Mouse (Mus musculus) MEL (cell line): ENCODE results near the gene Comtd1. TPM values are rescaled to one million over a fixed set of nuclear protein-coding genes. Genes with fewer than 3 reads are reported as not detected.

Experiments used
- DNase-seq: peaks from one replicate; pipeline ENCODE4 v3.0.0; 2011; ENCODE audit warnings: low read depth, low spot score
- H3K27ac ChIP-seq: 2 replicates; pipeline ENCODE4 v1.5.1; 2012; ENCODE audit warnings: low read depth, mild to moderate bottlenecking, control low read depth, low read length, moderate library complexity; ENCODE audit not compliant: control insufficient read depth
- H3K27me3 ChIP-seq, 2 experiments: fragments of 150-350 bp in 1 of 2; sonication (generic) in 1 of 2; 2 replicates each; pipeline ENCODE4 v1.6.1; 2012; ENCODE audit warnings: low read length in 2 of 2, mild to moderate bottlenecking in 2 of 2, improper control_type of control experiment in 1 of 2, moderate library complexity in 1 of 2; ENCODE audit not compliant: insufficient read depth in 2 of 2, control insufficient read depth in 1 of 2
- H3K36me3 ChIP-seq, 2 experiments: 2 replicates each; pipeline ENCODE4 v1.6.1; 2012 to 2014; ENCODE audit warnings: low read length in 2 of 2, improper control_type of control experiment in 1 of 2, inconsistent platforms in 1 of 2, mild to moderate bottlenecking in 1 of 2; ENCODE audit not compliant: insufficient read depth in 2 of 2, control insufficient read depth in 1 of 2
- H3K4me1 ChIP-seq, 2 experiments: fragments of 150-350 bp in 1 of 2; sonication (generic) in 1 of 2; 2 replicates each; pipeline ENCODE4 v1.6.1; 2012; ENCODE audit warnings: low read length in 2 of 2, improper control_type of control experiment in 1 of 2, mild to moderate bottlenecking in 1 of 2; ENCODE audit not compliant: insufficient read depth in 2 of 2, control insufficient read depth in 1 of 2
- H3K4me3 ChIP-seq, 2 experiments: fragments of 150-350 bp in 1 of 2; sonication (generic) in 1 of 2; 2 replicates each; pipeline ENCODE4 v1.5.1; 2012; ENCODE audit warnings: low read depth in 2 of 2, low read length in 2 of 2, mild to moderate bottlenecking in 2 of 2, moderate library complexity in 2 of 2, control low read depth in 1 of 2, improper control_type of control experiment in 1 of 2; ENCODE audit not compliant: control insufficient read depth in 1 of 2, insufficient read depth in 1 of 2
- H3K79me2 ChIP-seq: 2 replicates; pipeline ENCODE4 v1.6.1; 2012; ENCODE audit warnings: mild to moderate bottlenecking, low read length, moderate library complexity; ENCODE audit not compliant: control insufficient read depth, poor library complexity, insufficient read depth
- H3K9ac ChIP-seq: 2 replicates; pipeline ENCODE4 v1.6.1; 2012; ENCODE audit warnings: low read depth, mild to moderate bottlenecking, control low read depth, low read length, moderate library complexity; ENCODE audit not compliant: control insufficient read depth, poor library complexity, severe bottlenecking
- H3K9me3 ChIP-seq: fragments of 150-350 bp; sonication (generic); replicated peaks from 2 replicates; pipeline ENCODE4 v1.6.1; 2012; ENCODE audit warnings: mild to moderate bottlenecking, low read length, improper control_type of control experiment, moderate library complexity; ENCODE audit not compliant: insufficient read depth
- BHLHE40 ChIP-seq: IDR thresholded peaks from 2 replicates; pipeline ENCODE4 v1.6.1; 2012; ENCODE audit warnings: low read depth, mild to moderate bottlenecking, inconsistent platforms, low read length, improper control_type of control experiment, borderline replicate concordance
- CTCF ChIP-seq, 3 experiments: IDR thresholded peaks in 2 of 3; conservative IDR thresholded peaks in 1 of 3; 2 replicates each; pipeline ENCODE4 v1.5.1; 2011 to 2012; ENCODE audit warnings: low read length in 3 of 3, low read depth in 2 of 3, mild to moderate bottlenecking in 2 of 3, improper control_type of control experiment in 1 of 3, inconsistent platforms in 1 of 3, mixed read lengths in 1 of 3, moderate library complexity in 1 of 3; ENCODE audit not compliant: control insufficient read depth in 1 of 3, insufficient read depth in 1 of 3, poor library complexity in 1 of 3, severe bottlenecking in 1 of 3
- E2F4 ChIP-seq: IDR thresholded peaks from 2 replicates; pipeline ENCODE4 v1.6.1; 2011; ENCODE audit warnings: low read depth, low read length, improper control_type of control experiment, borderline replicate concordance
- EP300 ChIP-seq, 2 experiments: IDR thresholded peaks; 2 replicates each; pipeline ENCODE4 v1.6.1; 2011; ENCODE audit warnings: improper control_type of control experiment in 2 of 2, low read length in 2 of 2, low read depth in 1 of 2, mild to moderate bottlenecking in 1 of 2
- ETS1 ChIP-seq: IDR thresholded peaks from 2 replicates; pipeline ENCODE4 v1.6.1; 2012; ENCODE audit warnings: low read depth, mild to moderate bottlenecking, inconsistent platforms, low read length, improper control_type of control experiment, moderate library complexity
- GABPA ChIP-seq: IDR thresholded peaks from 2 replicates; pipeline ENCODE4 v1.6.1; 2012; ENCODE audit warnings: low read depth, mild to moderate bottlenecking, inconsistent platforms, low read length, improper control_type of control experiment, moderate library complexity
- HCFC1 ChIP-seq: IDR thresholded peaks from 2 replicates; pipeline ENCODE4 v1.6.1; 2012; ENCODE audit warnings: low read depth, mild to moderate bottlenecking, inconsistent platforms, low read length, improper control_type of control experiment, moderate library complexity
- JUND ChIP-seq: IDR thresholded peaks from 2 replicates; pipeline ENCODE4 v1.6.1; 2011; ENCODE audit warnings: low read depth, mild to moderate bottlenecking, improper control_type of control experiment, low read length
- KAT2A ChIP-seq: conservative IDR thresholded peaks from 2 replicates; pipeline ENCODE4 v1.6.1; 2012; ENCODE audit warnings: low read depth, low read length, improper control_type of control experiment, inconsistent platforms
- MAX ChIP-seq: IDR thresholded peaks from 2 replicates; pipeline ENCODE4 v1.6.1; 2011; ENCODE audit warnings: low read length, improper control_type of control experiment
- MAZ ChIP-seq: IDR thresholded peaks from 2 replicates; pipeline ENCODE4 v1.6.1; 2012; ENCODE audit warnings: low read depth, mild to moderate bottlenecking, inconsistent platforms, low read length, improper control_type of control experiment
- MXI1 ChIP-seq: IDR thresholded peaks from 2 replicates; pipeline ENCODE4 v1.6.1; 2011; ENCODE audit warnings: mild to moderate bottlenecking, low read depth, low read length, improper control_type of control experiment
- NELFE ChIP-seq: IDR thresholded peaks from 2 replicates; pipeline ENCODE4 v1.6.1; 2011; ENCODE audit warnings: low read depth, low read length, improper control_type of control experiment
- NRF1 ChIP-seq: IDR thresholded peaks from 2 replicates; pipeline ENCODE4 v1.6.1; 2014; ENCODE audit warnings: low read depth, mild to moderate bottlenecking, inconsistent platforms, low read length, improper control_type of control experiment, moderate library complexity; ENCODE audit not compliant: poor library complexity, insufficient read depth, severe bottlenecking
- POLR2A ChIP-seq, 2 experiments: IDR thresholded peaks; 2 replicates each; pipeline ENCODE4 v1.6.1; 2011 to 2012; ENCODE audit warnings: low read length in 2 of 2, mild to moderate bottlenecking in 2 of 2, control low read depth in 1 of 2, improper control_type of control experiment in 1 of 2, low read depth in 1 of 2, moderate library complexity in 1 of 2; ENCODE audit not compliant: control insufficient read depth in 1 of 2, insufficient read depth in 1 of 2, poor library complexity in 1 of 2
- POLR2AphosphoS2 ChIP-seq: IDR thresholded peaks from 2 replicates; pipeline ENCODE4 v1.6.1; 2011; ENCODE audit warnings: low read length, improper control_type of control experiment
- POLR2AphosphoS5 ChIP-seq: IDR thresholded peaks from 2 replicates; pipeline ENCODE4 v1.6.1; 2012; ENCODE audit warnings: low read depth, borderline replicate concordance, mild to moderate bottlenecking, inconsistent platforms, low read length, moderate library complexity, mixed read lengths
- SIN3A ChIP-seq: IDR thresholded peaks from 2 replicates; pipeline ENCODE4 v1.6.1; 2012; ENCODE audit warnings: low read length, improper control_type of control experiment, inconsistent platforms
- TAL1 ChIP-seq: IDR thresholded peaks from 2 replicates; pipeline ENCODE4 v1.6.1; 2012; ENCODE audit warnings: mild to moderate bottlenecking, inconsistent platforms, low read length, moderate library complexity, mixed read lengths
- TCF12 ChIP-seq: IDR thresholded peaks from 2 replicates; pipeline ENCODE4 v1.6.1; 2014; ENCODE audit warnings: low read depth, mild to moderate bottlenecking, inconsistent platforms, low read length, improper control_type of control experiment, moderate library complexity
- USF2 ChIP-seq, 2 experiments: IDR thresholded peaks; 2 replicates each; pipeline ENCODE4 v1.6.1; 2011 to 2012; ENCODE audit warnings: improper control_type of control experiment in 2 of 2, low read length in 2 of 2, borderline replicate concordance in 1 of 2, inconsistent platforms in 1 of 2, low read depth in 1 of 2, mild to moderate bottlenecking in 1 of 2; ENCODE audit not compliant: insufficient read depth in 1 of 2
- ZC3H11A ChIP-seq: IDR thresholded peaks from 2 replicates; pipeline ENCODE4 v1.6.1; 2012; ENCODE audit warnings: low read depth, mild to moderate bottlenecking, inconsistent platforms, low read length, improper control_type of control experiment
- ZMIZ1 ChIP-seq: IDR thresholded peaks from 2 replicates; pipeline ENCODE4 v1.6.1; 2012; ENCODE audit warnings: low read depth, mild to moderate bottlenecking, inconsistent platforms, low read length, improper control_type of control experiment, moderate library complexity
- ZNF384 ChIP-seq: IDR thresholded peaks from 2 replicates; pipeline ENCODE4 v1.6.1; 2012; ENCODE audit warnings: low read depth, mild to moderate bottlenecking, inconsistent platforms, low read length, improper control_type of control experiment
- polyA plus RNA-seq, 2 experiments: library from polyadenylated mRNA; stranded (reverse) in 1 of 2; unstranded in 1 of 2; fragments of >175 nt in 1 of 2; fragments of >200 nt in 1 of 2; gene quantifications; 2 replicates each; pipeline versions ENCODE4 v1.2.1 to v1.2.4; 2012; ENCODE audit warnings: low replicate concordance in 2 of 2, low read depth in 1 of 2; ENCODE audit not compliant: insufficient read length in 2 of 2, insufficient read depth in 1 of 2, missing spikeins in 1 of 2
- total RNA-seq: library from RNA; depleted of rRNA; stranded (reverse); fragments of 300-350 nt; gene quantifications from 2 replicates; pipeline ENCODE4 v1.2.3, GENCODE M21; 2012

Comtd1 gene
- total and polyA plus RNA-seq, 3 experiments: 35.7 to 36.4 TPM; not detected in 1

- H3K36me3 ChIP-seq: peaks cover 0 to 26% of the 10 kb centered on the region in 2 experiments; a peak in 2 of 4 replicates
- no peaks in the 10 kb centered on the region for H3K9me3 ChIP-seq
- peak overlapping the region; percentile 84 for H3K27ac ChIP-seq
- TF ChIP-seq MXI1: peak; percentile 13; the same call in 1 of the 2 replicates
- peak; percentile 22; the same call in 1 of the 2 replicates for TF ChIP-seq TCF12
- 0 out of 2 replicates have a peak, but pooled peaks have one; percentile 16 for TF ChIP-seq ETS1
- TF ChIP-seq SIN3A: peak; percentile 40
- TF ChIP-seq HCFC1: no peak
- TF ChIP-seq ZMIZ1: no peak
- TF ChIP-seq MAZ: 0 out of 2 replicates have a peak, but pooled peaks have one; percentile 21
- TF ChIP-seq POLR2AphosphoS5: no peak
- TF ChIP-seq ZNF384: peak; percentile 8; the same call in 1 of the 2 replicates
- TF ChIP-seq POLR2AphosphoS2: peak; percentile 44; the same call in 1 of the 2 replicates
- TF ChIP-seq POLR2A (IDR thresholded peaks at IDR 0.05; ENCODE audit: control insufficient read depth in 1 of 2, insufficient read depth in 1 of 2, low read depth in 1 of 2, low read length in 2 of 2, poor library complexity in 1 of 2): peak; percentile 65 to 73; a peak in 2 of 4 replicates
- 0 out of 2 replicates have a peak, but pooled peaks have one; percentile 27 for TF ChIP-seq MAX
- peak in 1 of 2 experiments; percentile 17; a peak in 2 of 4 replicates for TF ChIP-seq EP300 (IDR thresholded peaks at IDR 0.05; ENCODE audit: low read depth in 1 of 2, low read length in 2 of 2)
- peak; percentile 65 for TF ChIP-seq NELFE
- DNase-seq: peak; percentile 89
- H3K79me2 ChIP-seq: no peaks in the 10 kb centered on the region
- H3K4me1 ChIP-seq: peaks cover 14 to 43% of the 10 kb centered on the region in 2 experiments
- no peaks in the 10 kb centered on the region for H3K27me3 ChIP-seq
- H3K4me3 ChIP-seq: peak overlapping the region; percentile 32 to 45
- peak overlapping the region; percentile 70 for H3K9ac ChIP-seq
These were observed 37.5 kb downstream of the Comtd1 start for GRCm38 (mm10) chr14:21811301-21811700.

- Histone ChIP-seq H3K27ac (no peak overlapping the region), H3K9me3 (no peaks in the 10 kb centered on the region), H3K27me3 (no peaks in the 10 kb centered on the region), H3K9ac (no peak overlapping the region), H3K36me3 (peaks cover 0 to 31% of the 10 kb centered on the region in 2 experiments; a peak in 2 of 4 replicates), H3K79me2 (no peaks in the 10 kb centered on the region), H3K4me1 (peaks cover 16 to 48% of the 10 kb centered on the region in 2 experiments), H3K4me3 (no peak overlapping the region)
- no peak for DNase-seq
- TF ChIP-seq TCF12: no peak
- no peak for TF ChIP-seq CTCF (IDR thresholded peaks at IDR 0.05 in 2 of 3, conservative IDR thresholded peaks at IDR 0.05 in 1 of 3; ENCODE audit: control insufficient read depth in 1 of 3, insufficient read depth in 1 of 3, low read depth in 2 of 3, low read length in 3 of 3, poor library complexity in 1 of 3, severe bottlenecking in 1 of 3)
- TF ChIP-seq GABPA: no peak
- no peak for TF ChIP-seq NRF1
- no peak for TF ChIP-seq POLR2A (IDR thresholded peaks at IDR 0.05; ENCODE audit: control insufficient read depth in 1 of 2, insufficient read depth in 1 of 2, low read depth in 1 of 2, low read length in 2 of 2, poor library complexity in 1 of 2)
- TF ChIP-seq KAT2A: no peak
- no peak for TF ChIP-seq TAL1
- no peak for TF ChIP-seq E2F4
- TF ChIP-seq ZC3H11A: no peak
- no peak for TF ChIP-seq POLR2AphosphoS2
- no peak for TF ChIP-seq POLR2AphosphoS5
- TF ChIP-seq ZMIZ1: no peak
- TF ChIP-seq JUND: no peak
- TF ChIP-seq BHLHE40: no peak
- TF ChIP-seq ZNF384: no peak
- no peak for TF ChIP-seq USF2 (IDR thresholded peaks at IDR 0.05; ENCODE audit: borderline replicate concordance in 1 of 2, insufficient read depth in 1 of 2, low read depth in 1 of 2, low read length in 2 of 2)
These were observed 39.4 kb downstream of the Comtd1 start for GRCm38 (mm10) chr14:21809418-21809817.
